Mouse (Mus musculus): ENCODE data around the gene Hscb. TPM values are rescaled to one million over a fixed set of nuclear protein-coding genes. Genes with fewer than 3 reads are reported as not detected.

Hscb gene
- total and polyA plus RNA-seq, 3 experiments: 29.0 to 29.4 TPM; not detected in 1

- Histone ChIP-seq H3K4me3 (ENCODE audit: control insufficient read depth in 1 of 2, insufficient read depth in 1 of 2, low read depth in 2 of 2, low read length in 2 of 2) (no peak overlapping the region), H3K9ac (ENCODE audit: control insufficient read depth, low read depth, low read length, poor library complexity, severe bottlenecking) (no peak overlapping the region), H3K36me3 (ENCODE audit: control insufficient read depth in 1 of 2, insufficient read depth in 2 of 2, low read length in 2 of 2) (peaks cover 0 to 33% of the 10 kb centered on the region in 2 experiments; a peak in 2 of 4 replicates), H3K27ac (ENCODE audit: control insufficient read depth, low read depth, low read length) (no peak overlapping the region), H3K4me1 (ENCODE audit: control insufficient read depth in 1 of 2, insufficient read depth in 2 of 2, low read length in 2 of 2) (peaks cover 16 to 37% of the 10 kb centered on the region in 2 experiments), H3K9me3 (replicated peaks; ENCODE audit: insufficient read depth, low read length) (no peaks in the 10 kb centered on the region), H3K27me3 (ENCODE audit: control insufficient read depth in 1 of 2, insufficient read depth in 2 of 2, low read length in 2 of 2) (no peaks in the 10 kb centered on the region), H3K79me2 (ENCODE audit: control insufficient read depth, insufficient read depth, low read length, poor library complexity) (peaks cover 8% of the 10 kb centered on the region)
- no peak for DNase-seq (ENCODE audit: low read depth, low spot score)
- no peak for TF ChIP-seq NELFE (IDR thresholded peaks at IDR 0.05; ENCODE audit: low read depth, low read length)
- no peak for TF ChIP-seq NRF1 (IDR thresholded peaks at IDR 0.05; ENCODE audit: insufficient read depth, low read depth, low read length, poor library complexity, severe bottlenecking)
- no peak for TF ChIP-seq SIN3A (IDR thresholded peaks at IDR 0.05; ENCODE audit: low read length)
- TF ChIP-seq HCFC1 (IDR thresholded peaks at IDR 0.05; ENCODE audit: low read depth, low read length): no peak
- no peak for TF ChIP-seq BHLHE40 (IDR thresholded peaks at IDR 0.05; ENCODE audit: borderline replicate concordance, low read depth, low read length)
- TF ChIP-seq MYC (IDR thresholded peaks at IDR 0.05; ENCODE audit: low read depth, low read length): no peak
- no peak for TF ChIP-seq ZC3H11A (IDR thresholded peaks at IDR 0.05; ENCODE audit: low read depth, low read length)
- no peak for TF ChIP-seq MXI1 (IDR thresholded peaks at IDR 0.05; ENCODE audit: low read depth, low read length)
- no peak for TF ChIP-seq ZNF384 (IDR thresholded peaks at IDR 0.05; ENCODE audit: low read depth, low read length)
- no peak for TF ChIP-seq KAT2A (conservative IDR thresholded peaks at IDR 0.05; ENCODE audit: low read depth, low read length)
- TF ChIP-seq MAZ (IDR thresholded peaks at IDR 0.05; ENCODE audit: low read depth, low read length): no peak
- no peak for TF ChIP-seq UBTF (IDR thresholded peaks at IDR 0.05; ENCODE audit: borderline replicate concordance, insufficient read depth, low read depth, low read length)
- no peak for TF ChIP-seq GABPA (IDR thresholded peaks at IDR 0.05; ENCODE audit: low read depth, low read length)
- no peak for TF ChIP-seq RAD21 (IDR thresholded peaks at IDR 0.05; ENCODE audit: low read depth, low read length)
- no peak for TF ChIP-seq RCOR1 (IDR thresholded peaks at IDR 0.05; ENCODE audit: low read depth, low read length)
- TF ChIP-seq MEF2A (IDR thresholded peaks at IDR 0.05; ENCODE audit: extremely low read depth, insufficient replicate concordance, low read depth, low read length, poor library complexity, severe bottlenecking): no peak
- TF ChIP-seq CTCF (IDR thresholded peaks at IDR 0.05 in 2 of 3, conservative IDR thresholded peaks at IDR 0.05 in 1 of 3; ENCODE audit: control insufficient read depth in 1 of 3, insufficient read depth in 1 of 3, low read depth in 2 of 3, low read length in 3 of 3, poor library complexity in 1 of 3, severe bottlenecking in 1 of 3): no peak
- TF ChIP-seq JUND (IDR thresholded peaks at IDR 0.05; ENCODE audit: low read depth, low read length): no peak
- TF ChIP-seq USF1 (IDR thresholded peaks at IDR 0.05; ENCODE audit: low read depth, low read length): no peak
- TF ChIP-seq CHD2 (IDR thresholded peaks at IDR 0.05; ENCODE audit: low read length): no peak
Measured at GRCm38 (mm10) chr5:110806676-110807075, 32.9 kb downstream of the Hscb start.

DNA sequence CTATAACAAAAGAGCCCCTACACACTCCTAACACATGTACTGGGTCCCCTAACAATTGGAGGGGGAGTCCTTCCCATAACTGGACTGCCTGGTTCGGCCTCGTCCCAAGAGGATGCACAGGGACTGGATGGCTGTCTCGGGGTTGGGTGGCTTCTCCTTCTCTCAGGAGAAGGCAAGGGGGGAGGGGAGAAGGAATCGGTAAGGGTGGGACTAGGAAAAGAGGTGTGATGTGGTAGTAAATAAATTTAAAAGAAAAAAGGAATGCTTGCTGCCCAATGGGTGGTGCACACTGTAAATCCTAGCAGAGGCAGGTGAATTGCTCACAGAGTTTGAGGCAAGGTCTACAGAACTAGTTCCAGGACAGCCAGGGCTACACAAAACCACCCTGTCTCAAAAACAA lies 33.4 kb downstream of the Hscb start:
- Histone ChIP-seq H3K4me1 (ENCODE audit: control insufficient read depth in 1 of 2, insufficient read depth in 2 of 2, low read length in 2 of 2) (peaks cover 16 to 37% of the 10 kb centered on the region in 2 experiments), H3K36me3 (ENCODE audit: control insufficient read depth in 1 of 2, insufficient read depth in 2 of 2, low read length in 2 of 2) (peaks cover 0 to 33% of the 10 kb centered on the region in 2 experiments; a peak in 2 of 4 replicates), H3K4me3 (ENCODE audit: control insufficient read depth in 1 of 2, insufficient read depth in 1 of 2, low read depth in 2 of 2, low read length in 2 of 2) (no peak overlapping the region), H3K9ac (ENCODE audit: control insufficient read depth, low read depth, low read length, poor library complexity, severe bottlenecking) (no peak overlapping the region), H3K9me3 (replicated peaks; ENCODE audit: insufficient read depth, low read length) (no peaks in the 10 kb centered on the region), H3K27me3 (ENCODE audit: control insufficient read depth in 1 of 2, insufficient read depth in 2 of 2, low read length in 2 of 2) (no peaks in the 10 kb centered on the region), H3K79me2 (ENCODE audit: control insufficient read depth, insufficient read depth, low read length, poor library complexity) (peaks cover 8% of the 10 kb centered on the region), H3K27ac (ENCODE audit: control insufficient read depth, low read depth, low read length) (no peak overlapping the region)
- TF ChIP-seq RCOR1 (IDR thresholded peaks at IDR 0.05; ENCODE audit: low read depth, low read length): no peak
- no peak for TF ChIP-seq HCFC1 (IDR thresholded peaks at IDR 0.05; ENCODE audit: low read depth, low read length)
- TF ChIP-seq USF1 (IDR thresholded peaks at IDR 0.05; ENCODE audit: low read depth, low read length): no peak
- TF ChIP-seq ETS1 (IDR thresholded peaks at IDR 0.05; ENCODE audit: low read depth, low read length): no peak
- DNase-seq (ENCODE audit: low read depth, low spot score): no peak

All from MEL (cell line).